Mouse (Mus musculus) layer of hippocampus, adult 11-12 months (tissue): ENCODE measurements around the gene 4930523C07Rik.

Experiments
- DNase-seq: peaks from one replicate; pipeline ENCODE4 v3.0.0; 2022; ENCODE audit warnings: low spot score

The 4930523C07Rik gene

GRCm38 (mm10) chr1:160046786-160047185 is 2.6 kb downstream of the 4930523C07Rik start:
- no peak for DNase-seq

GRCm38 (mm10) chr1:160047481-160047931 is 3.3 kb downstream of the 4930523C07Rik start:
- no peak for DNase-seq

- DNase-seq = no peak
These were observed 5.1 kb downstream of the 4930523C07Rik start for GRCm38 (mm10) chr1:160049131-160049880.

GRCm38 (mm10) chr1:160050898-160051297 is 6.7 kb downstream of the 4930523C07Rik start:
- DNase-seq = no peak

GRCm38 (mm10) chr1:160052556-160053315 is 8.6 kb downstream of the 4930523C07Rik start:
- no peak for DNase-seq

- no peak for DNase-seq
These were observed 9.5 kb downstream of the 4930523C07Rik start for GRCm38 (mm10) chr1:160053510-160054305.

- DNase-seq = no peak
These were observed 10.3 kb downstream of the 4930523C07Rik start for GRCm38 (mm10) chr1:160054366-160055078.

GRCm38 (mm10) chr1:160057657-160058056 is 13.5 kb downstream of the 4930523C07Rik start:
- no peak for DNase-seq

- no peak for DNase-seq
These were observed 15.7 kb downstream of the 4930523C07Rik start for GRCm38 (mm10) chr1:160059908-160060307.

GRCm38 (mm10) chr1:160060542-160060941 is 16.4 kb downstream of the 4930523C07Rik start:
- no peak for DNase-seq

GRCm38 (mm10) chr1:160061321-160061720 is 17.1 kb downstream of the 4930523C07Rik start:
- no peak for DNase-seq

- DNase-seq = peak; percentile 21
These were observed 17.7 kb downstream of the 4930523C07Rik start for GRCm38 (mm10) chr1:160061725-160062366.

GRCm38 (mm10) chr1:160064547-160065144 is 20.5 kb downstream of the 4930523C07Rik start:
- DNase-seq = no peak

GRCm38 (mm10) chr1:160078882-160079661 is 34.9 kb downstream of the 4930523C07Rik start:
- no peak for DNase-seq

GRCm38 (mm10) chr1:160080800-160081436 is 36.7 kb downstream of the 4930523C07Rik start:
- DNase-seq = peak; percentile 87

- no peak for DNase-seq
These were observed 38.5 kb downstream of the 4930523C07Rik start for GRCm38 (mm10) chr1:160082647-160083046.

GRCm38 (mm10) chr1:160084239-160084638 is 40.1 kb downstream of the 4930523C07Rik start:
- no peak for DNase-seq

GRCm38 (mm10) chr1:160086651-160087050 is 42.5 kb downstream of the 4930523C07Rik start:
- DNase-seq = no peak

GRCm38 (mm10) chr1:160099659-160100302 is 55.6 kb downstream of the 4930523C07Rik start:
- peak; percentile 17 for DNase-seq
